Mouse (Mus musculus) left cerebral cortex, postnatal 4 days (tissue): ENCODE measurements at regions not wholly inside any gene's neighbourhood (a gene's known extent, or its start where the extent isn't known, plus 50 kb on each side); places are given as distances from the start of the nearest gene placed in this dataset.

Source experiments
- DNase-seq: peaks from one replicate; pipeline ENCODE4 v3.0.0-alpha.2; 2022
- intact Hi-C: fragments of 180-260 bp; cut with DNase I; formaldehyde crosslinking; loops from one replicate; pipeline ENCODE4 v1.15.1; 2025

- intact Hi-C loops = no loop called here
Measured at GRCm38 (mm10) chr1:144452141-144452540, 115.3 kb downstream of the Rgs21 start.

GRCm38 (mm10) chr1:144451731-144452130 lies 115.7 kb downstream of the Rgs21 start:
- no peak for DNase-seq
- intact Hi-C loops = no loop called here

More at GRCm38 (mm10) chr1:144452141-144452540, 115.3 kb downstream of the Rgs21 start:
- no peak for DNase-seq

GRCm38 (mm10) chr1:144436617-144437016 lies 130.8 kb downstream of the Rgs21 start:
- intact Hi-C loops = no loop called here
- no peak for DNase-seq

GRCm38 (mm10) chr1:144432816-144433215 lies 134.7 kb downstream of the Rgs21 start:
- intact Hi-C loops = no loop called here
- DNase-seq = no peak

GRCm38 (mm10) chr1:144431535-144432276 lies 135.8 kb downstream of the Rgs21 start:
- intact Hi-C loops = no loop called here

GRCm38 (mm10) chr1:144421374-144421773 lies 146.1 kb downstream of the Rgs21 start:
- peak; percentile 13 for DNase-seq
- intact Hi-C loops = no loop called here

More at GRCm38 (mm10) chr1:144431535-144432276, 135.8 kb downstream of the Rgs21 start:
- no peak for DNase-seq

- DNase-seq = peak; percentile 81
- intact Hi-C loops = no loop called here
Measured at GRCm38 (mm10) chr1:144406387-144407383, 157.6 kb upstream of the Rgs1 start.

GRCm38 (mm10) chr1:144405724-144406123 lies 156.7 kb upstream of the Rgs1 start:
- DNase-seq = no peak
- intact Hi-C loops = no loop called here

- DNase-seq = no peak
- intact Hi-C loops = no loop called here
Measured at GRCm38 (mm10) chr1:144405031-144405430, 156.0 kb upstream of the Rgs1 start.

GRCm38 (mm10) chr1:144379991-144380594 lies 131.1 kb upstream of the Rgs1 start:
- DNase-seq = no peak

GRCm38 (mm10) chr1:144374121-144374520 lies 125.1 kb upstream of the Rgs1 start:
- DNase-seq = no peak
- intact Hi-C loops = no loop called here

More at GRCm38 (mm10) chr1:144379991-144380594, 131.1 kb upstream of the Rgs1 start:
- intact Hi-C loops = loop anchor here (5.0 kb wide), 3 partner anchors 183 to 578 kb away; no protein-coding TSS in a partner anchor

- intact Hi-C loops = no loop called here
- DNase-seq = no peak
Measured at GRCm38 (mm10) chr1:144367492-144367891, 118.5 kb upstream of the Rgs1 start.

- no peak for DNase-seq
- intact Hi-C loops = no loop called here
Measured at GRCm38 (mm10) chr1:144355560-144356310, 106.7 kb upstream of the Rgs1 start.

GRCm38 (mm10) chr1:144355041-144355440 lies 106.0 kb upstream of the Rgs1 start:
- intact Hi-C loops = no loop called here
- no peak for DNase-seq

GRCm38 (mm10) chr1:144353320-144353719 lies 104.3 kb upstream of the Rgs1 start:
- intact Hi-C loops = no loop called here
- DNase-seq = no peak

GRCm38 (mm10) chr1:144343820-144344219 lies 94.8 kb upstream of the Rgs1 start:
- intact Hi-C loops = no loop called here
- no peak for DNase-seq

- intact Hi-C loops = no loop called here
- DNase-seq = no peak
Measured at GRCm38 (mm10) chr1:144343299-144343698, 94.3 kb upstream of the Rgs1 start.

GRCm38 (mm10) chr1:144337572-144337971 lies 88.5 kb upstream of the Rgs1 start:
- DNase-seq = no peak
- intact Hi-C loops = no loop called here

- DNase-seq = no peak
- intact Hi-C loops = no loop called here
Measured at GRCm38 (mm10) chr1:144330365-144331050, 81.5 kb upstream of the Rgs1 start.

- DNase-seq = no peak
- intact Hi-C loops = no loop called here
Measured at GRCm38 (mm10) chr1:144319406-144319805, 70.4 kb upstream of the Rgs1 start.
